Mouse (Mus musculus) Patski (cell line): ENCODE results near the gene Ufc1. TPM values are rescaled to one million over a fixed set of nuclear protein-coding genes. Genes with fewer than 3 reads are reported as not detected.
"Not testable (repeated sequence)": the region's sequence is repeated elsewhere in the genome, so short reads cannot be mapped to it uniquely, and the experiment has no call there.

Experiments used
- ATAC-seq: fragments of 100-300 bp; one replicate; pipeline ENCODE4 v1.8.0; 2021
- CTCF ChIA-PET: fragments of 350-600 bp; sonication (Branson Sonifier 250); formaldehyde crosslinking; loops from one replicate; lab custom pipeline; 2022; ENCODE audit warnings: inconsistent platforms; lab: Charles Lee
- POLR2A ChIA-PET: fragments of 350-600 bp; sonication (Branson Sonifier 250); formaldehyde crosslinking; loops from one replicate; lab custom pipeline; 2022; ENCODE audit warnings: antibody characterized with exemption, inconsistent platforms; lab: Charles Lee
- DNase-seq: peaks from one replicate; pipeline ENCODE4 v3.0.0-alpha.2; 2011; ENCODE audit warnings: low read depth, low spot score
- H3K27me3 ChIP-seq: fragments of 371-371 bp; one replicate; pipeline ENCODE4 v1.5.1; 2021
- CTCF ChIP-seq: fragments of 100-300 bp; IDR thresholded peaks from one replicate; pipeline ENCODE4 v1.5.1; 2021
- in situ Hi-C: fragments of 300-500 bp; cut with MboI; formaldehyde crosslinking; loops from 3 replicates; pipeline ENCODE4 v1.11.1; 2018; ENCODE audit warnings: low pct_unique_long_range_greater_than_20kb, mixed read lengths
- polyA plus RNA-seq: library from polyadenylated mRNA; unstranded; gene quantifications from one replicate; pipeline ENCODE4 v1.2.3, GENCODE M21; 2021

The Ufc1 gene
- polyA plus RNA-seq, 1 experiment from 2014 or later: 117 TPM

GRCm38 (mm10) chr1:171325571-171325970 is 30.7 kb upstream of the Ufc1 start:
- no peak for TF ChIP-seq CTCF
- ATAC-seq (no peak), DNase-seq (no peak)
- ChIA-PET CTCF (interaction anchor here (1.4 to 5.4 kb wide), 2 partner anchors 32 to 62 kb away, joined by 3 to 37 read pairs; no protein-coding TSS in a partner anchor), POLR2A (no interaction called here)
- H3K27me3 ChIP-seq: no peaks in the 10 kb centered on the region
- in situ Hi-C loops: no loop called here

GRCm38 (mm10) chr1:171322012-171322411 is 27.2 kb upstream of the Ufc1 start:
- DNase-seq: no peak
- CTCF ChIA-PET: interaction anchor here (0.9 to 5.4 kb wide), 4 partner anchors 10 to 148 kb away, joined by 3 to 37 read pairs (median 4); no protein-coding TSS in a partner anchor
- in situ Hi-C loops: loop anchor here (5.0 kb wide), 1 partner anchor 35 kb away; no protein-coding TSS in a partner anchor
- no peak for TF ChIP-seq CTCF
- POLR2A ChIA-PET: interaction anchor here (1.8 kb wide), 1 partner anchor 36 kb away, joined by 6 read pairs; no protein-coding TSS in a partner anchor
- peak; percentile 54 for ATAC-seq
- H3K27me3 ChIP-seq: no peaks in the 10 kb centered on the region

- POLR2A ChIA-PET: interaction anchor here (0.6 to 1.8 kb wide), 2 partner anchors 37 to 203 kb away, joined by 3 to 6 read pairs; no protein-coding TSS in a partner anchor
- CTCF ChIA-PET: interaction anchor here (0.8 to 5.4 kb wide), 5 partner anchors 11 to 148 kb away, joined by 3 to 37 read pairs (median 4); no protein-coding TSS in a partner anchor
- in situ Hi-C loops: loop anchor here (5.0 kb wide), 1 partner anchor 36 kb away; no protein-coding TSS in a partner anchor
Measured at GRCm38 (mm10) chr1:171321415-171321814, 26.6 kb upstream of the Ufc1 start.

GRCm38 (mm10) chr1:171320151-171320550 is 25.3 kb upstream of the Ufc1 start:
- no peaks in the 10 kb centered on the region for H3K27me3 ChIP-seq
- ChIA-PET POLR2A (no interaction called here), CTCF (interaction anchor here (1.7 to 1.9 kb wide), 2 partner anchors 11 to 38 kb away, joined by 7 to 8 read pairs; no protein-coding TSS in a partner anchor)
- TF ChIP-seq CTCF: no peak
- DNase-seq (no peak), ATAC-seq (no peak)
- in situ Hi-C loops: loop anchor here (5.0 kb wide), 1 partner anchor 37 kb away; no protein-coding TSS in a partner anchor

More at GRCm38 (mm10) chr1:171321415-171321814, 26.6 kb upstream of the Ufc1 start:
- no peaks in the 10 kb centered on the region for H3K27me3 ChIP-seq
- DNase-seq (no peak), ATAC-seq (no peak)
- peak; percentile 55 for TF ChIP-seq CTCF

GRCm38 (mm10) chr1:171319748-171320147 is 24.9 kb upstream of the Ufc1 start:
- H3K27me3 ChIP-seq: no peaks in the 10 kb centered on the region
- ChIA-PET CTCF (interaction anchor here (1.7 to 1.9 kb wide), 2 partner anchors 11 to 38 kb away, joined by 7 to 8 read pairs; no protein-coding TSS in a partner anchor), POLR2A (no interaction called here)
- ATAC-seq (no peak), DNase-seq (no peak)
- no peak for TF ChIP-seq CTCF
- in situ Hi-C loops: loop anchor here (5.0 kb wide), 1 partner anchor 38 kb away; no protein-coding TSS in a partner anchor

- ChIA-PET POLR2A (interaction anchor here (2.0 kb wide), 1 partner anchor 15 kb away, joined by 4 read pairs; no protein-coding TSS in a partner anchor), CTCF (interaction anchor here (1.5 to 1.8 kb wide), 3 partner anchors 11 to 49 kb away, joined by 3 to 8 read pairs (median 3); partner anchors contain the start of gene Ufc1)
- no peaks in the 10 kb centered on the region for H3K27me3 ChIP-seq
- DNase-seq: no peak
- no peak for TF ChIP-seq CTCF
- ATAC-seq: no peak
- in situ Hi-C loops: no loop called here
Measured at GRCm38 (mm10) chr1:171309321-171309720, 14.5 kb upstream of the Ufc1 start.

GRCm38 (mm10) chr1:171306157-171306556 is 11.3 kb upstream of the Ufc1 start:
- CTCF ChIA-PET, POLR2A ChIA-PET: not testable (repeated sequence)

GRCm38 (mm10) chr1:171298226-171298625 is 3.4 kb upstream of the Ufc1 start:
- ChIA-PET POLR2A (no interaction called here), CTCF (no interaction called here)
- no peak for DNase-seq
- no peak for ATAC-seq
- no peak for TF ChIP-seq CTCF
- in situ Hi-C loops: no loop called here
- H3K27me3 ChIP-seq: no peaks in the 10 kb centered on the region

More at GRCm38 (mm10) chr1:171306157-171306556, 11.3 kb upstream of the Ufc1 start:
- TF ChIP-seq CTCF: peak; percentile 8
- in situ Hi-C loops, ATAC-seq, H3K27me3 ChIP-seq, DNase-seq: not testable (repeated sequence)

GRCm38 (mm10) chr1:171295063-171295402 is 209 bp upstream of the Ufc1 start:
- ChIA-PET POLR2A (no interaction called here), CTCF (interaction anchor here (1.0 to 1.3 kb wide), 3 partner anchors 14 to 115 kb away, joined by 3 read pairs; partner anchors contain the start of gene Ppox)
- no peak for TF ChIP-seq CTCF
- H3K27me3 ChIP-seq: no peaks in the 10 kb centered on the region
- in situ Hi-C loops: no loop called here
- DNase-seq (no peak), ATAC-seq (peak; percentile 17)

- no peaks in the 10 kb centered on the region for H3K27me3 ChIP-seq
- POLR2A ChIA-PET: interaction anchor here (1.2 kb wide), 1 partner anchor 14 kb away, joined by 4 read pairs; no protein-coding TSS in a partner anchor
- CTCF ChIA-PET: interaction anchor here (1.3 to 2.3 kb wide), 3 partner anchors 12 to 183 kb away, joined by 3 to 5 read pairs (median 5); partner anchors contain the start of genes B4galt3 and Ppox
- ATAC-seq (no peak), DNase-seq (no peak)
- no peak for TF ChIP-seq CTCF
- in situ Hi-C loops: no loop called here
Measured at GRCm38 (mm10) chr1:171293906-171294297, 922 bp downstream of the Ufc1 start.
